Mouse (Mus musculus) spleen, adult 12 weeks (tissue): Measurements from ENCODE around the gene Pex26.

Source experiments
- DNase-seq: peaks from one replicate; pipeline ENCODE4 v3.0.0; 2022; ENCODE audit warnings: low spot score

Gene Pex26

DNA sequence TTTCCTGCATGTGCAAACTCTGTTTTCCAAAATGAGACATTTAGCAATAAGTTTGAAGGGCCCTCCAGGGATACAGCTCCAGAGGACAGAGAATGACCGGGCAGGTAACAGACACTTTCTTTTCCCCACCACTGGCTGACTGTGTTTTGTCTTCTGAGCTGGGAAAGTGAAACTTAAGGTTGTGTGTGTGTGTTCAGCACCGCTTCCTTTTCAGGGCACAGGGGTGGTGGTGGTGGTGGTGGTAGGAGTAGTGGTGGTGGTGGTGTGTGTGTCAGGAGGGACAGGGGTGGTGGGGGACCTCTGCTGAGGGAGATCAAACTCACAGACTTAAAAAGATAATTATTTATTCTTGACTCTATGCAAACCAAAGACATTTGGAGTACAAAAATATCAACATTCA lies 58.3 kb downstream of the Pex26 start:
- DNase-seq, result no peak

DNA sequence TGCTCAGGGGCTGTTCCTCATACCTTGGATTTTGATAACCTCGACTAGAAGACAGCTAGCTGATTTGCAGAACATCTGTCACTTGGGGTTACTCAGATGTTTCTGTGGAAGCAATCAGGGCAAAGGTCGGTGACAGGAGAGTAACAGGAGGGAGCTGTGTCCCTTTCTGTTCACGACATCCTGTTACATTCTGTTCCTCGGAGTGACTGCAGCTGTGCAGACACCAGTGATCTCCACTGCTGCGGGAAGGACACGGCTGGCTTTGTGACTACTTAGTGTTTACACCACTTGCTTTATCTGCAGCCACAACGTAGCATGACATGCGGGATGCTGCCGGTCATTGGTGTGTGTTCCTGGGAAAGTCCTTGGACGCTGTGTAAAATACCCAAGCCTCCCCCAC lies 59.7 kb downstream of the Pex26 start:
- DNase-seq, result no peak

DNA sequence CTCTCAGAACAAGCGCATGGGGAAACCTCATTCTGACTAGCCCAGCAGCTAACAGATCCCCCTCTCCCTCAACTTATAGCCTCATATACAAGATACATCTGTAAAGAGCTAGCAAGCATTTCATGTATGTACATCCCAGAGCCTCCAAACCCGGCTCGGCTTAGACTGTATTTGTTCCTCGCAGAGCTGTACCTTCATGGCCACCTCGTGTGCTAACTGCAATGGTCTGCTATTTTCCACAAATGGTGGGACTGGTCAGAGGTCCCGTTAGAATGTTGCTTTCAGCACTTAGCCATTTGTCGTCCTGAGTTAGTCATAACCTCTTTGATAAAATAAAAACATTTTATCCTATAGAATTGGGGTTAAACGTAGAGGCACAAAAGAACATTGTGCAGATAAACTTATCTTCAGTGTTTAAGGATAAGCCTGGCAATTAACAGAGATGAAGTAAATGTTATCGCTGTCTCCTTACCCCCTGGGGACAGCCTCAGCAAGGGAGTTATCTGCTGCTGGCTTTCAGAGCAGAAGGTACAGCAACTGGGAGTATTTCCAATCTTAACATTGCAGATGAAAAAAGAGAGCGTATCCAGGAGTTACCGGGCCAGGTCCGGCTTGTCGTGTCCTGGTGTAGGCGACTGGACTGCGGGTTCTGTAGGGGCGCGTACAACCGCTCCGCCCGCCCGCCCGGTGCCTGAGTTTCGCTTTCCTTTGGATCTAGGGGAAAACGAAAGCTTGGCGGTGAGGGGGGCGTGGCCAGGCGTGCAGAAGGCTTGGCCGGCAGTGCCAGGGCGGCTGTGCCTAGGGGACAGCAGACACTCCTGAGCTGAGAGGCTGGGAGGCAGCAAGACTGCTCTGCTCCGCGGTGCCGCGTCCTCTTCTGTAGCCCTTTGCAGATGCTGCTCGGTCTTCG lies 61.9 kb downstream of the Pex26 start, which contains the start of gene Usp18:
Gene Usp18 (plus strand): TSS at position 780 of the 910 bp plus-strand sequence.
- DNase-seq, result peak; percentile 82

DNA sequence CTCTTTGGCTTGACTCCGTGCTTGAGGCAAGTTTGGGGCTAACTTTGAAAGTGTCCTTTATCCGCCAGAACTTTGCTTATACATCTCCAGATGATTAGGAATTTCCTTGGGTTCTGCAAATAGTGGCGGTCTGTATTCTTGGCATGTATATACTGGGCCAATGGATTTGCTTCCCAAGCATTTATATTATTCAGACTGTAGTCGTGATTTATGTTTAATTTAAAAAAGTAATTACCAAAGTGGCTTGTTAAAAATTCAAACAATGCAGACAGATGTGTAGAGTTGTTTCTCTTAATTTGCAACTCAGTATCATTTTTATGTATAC lies 62.5 kb downstream of the Pex26 start:
- no peak for DNase-seq
